Mouse (Mus musculus): ENCODE results near the gene Ing2. TPM values are rescaled to one million over a fixed set of nuclear protein-coding genes. Genes with fewer than 3 reads are reported as not detected.

Gene Ing2
- 2.3 and 2.7 TPM in 2 replicates for polyA plus RNA-seq (2012; rRNA removed)

DNA sequence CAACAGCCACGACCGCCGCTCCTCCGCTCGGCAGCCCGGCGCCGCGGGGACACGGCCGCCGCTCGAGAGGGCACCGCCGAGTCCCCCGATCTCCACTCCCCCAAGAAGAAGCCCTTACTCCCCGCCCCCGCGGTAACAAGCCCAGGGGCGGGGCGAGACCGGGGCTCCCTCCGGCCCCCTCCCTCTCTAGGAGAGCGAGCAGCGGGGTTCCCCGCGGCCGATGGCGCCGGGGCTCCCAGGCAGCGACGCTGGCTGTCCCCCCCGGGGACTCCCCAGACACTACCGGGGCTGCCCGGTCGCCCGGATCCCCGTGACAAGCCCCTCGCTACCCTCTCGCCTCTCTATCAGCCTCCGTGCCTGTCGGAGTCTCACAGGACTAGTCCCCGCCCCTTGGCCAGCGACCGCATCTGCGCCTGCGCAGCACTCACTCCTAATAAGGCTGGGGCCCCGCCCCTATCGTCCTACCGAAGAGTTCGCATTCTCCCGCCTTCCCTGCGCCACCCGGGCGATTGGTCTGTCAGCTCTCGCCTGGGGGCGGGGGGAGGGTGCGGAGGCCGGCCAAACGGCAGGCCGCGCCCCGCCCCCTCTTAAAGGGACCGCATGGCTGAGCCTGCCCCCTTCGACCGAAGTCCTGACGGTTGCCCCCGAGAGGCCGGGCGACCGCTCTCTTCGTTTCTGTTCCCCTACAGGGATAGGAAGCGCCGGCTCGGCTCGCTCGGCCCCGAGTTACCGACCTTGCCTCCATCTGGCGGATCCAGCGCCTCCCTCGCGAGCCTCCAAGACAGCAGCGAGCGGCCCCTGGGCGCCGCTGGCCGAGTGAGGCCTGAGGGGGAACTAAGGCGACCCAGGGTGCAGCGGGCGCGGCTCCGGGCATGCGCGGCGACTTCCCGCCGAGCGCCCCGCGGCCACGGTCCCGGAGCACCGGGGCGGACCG, at the start of gene Ing2:
Gene Ing2, minus strand, starts transcription at position 780 of the 934 bp plus-strand sequence.

DNA sequence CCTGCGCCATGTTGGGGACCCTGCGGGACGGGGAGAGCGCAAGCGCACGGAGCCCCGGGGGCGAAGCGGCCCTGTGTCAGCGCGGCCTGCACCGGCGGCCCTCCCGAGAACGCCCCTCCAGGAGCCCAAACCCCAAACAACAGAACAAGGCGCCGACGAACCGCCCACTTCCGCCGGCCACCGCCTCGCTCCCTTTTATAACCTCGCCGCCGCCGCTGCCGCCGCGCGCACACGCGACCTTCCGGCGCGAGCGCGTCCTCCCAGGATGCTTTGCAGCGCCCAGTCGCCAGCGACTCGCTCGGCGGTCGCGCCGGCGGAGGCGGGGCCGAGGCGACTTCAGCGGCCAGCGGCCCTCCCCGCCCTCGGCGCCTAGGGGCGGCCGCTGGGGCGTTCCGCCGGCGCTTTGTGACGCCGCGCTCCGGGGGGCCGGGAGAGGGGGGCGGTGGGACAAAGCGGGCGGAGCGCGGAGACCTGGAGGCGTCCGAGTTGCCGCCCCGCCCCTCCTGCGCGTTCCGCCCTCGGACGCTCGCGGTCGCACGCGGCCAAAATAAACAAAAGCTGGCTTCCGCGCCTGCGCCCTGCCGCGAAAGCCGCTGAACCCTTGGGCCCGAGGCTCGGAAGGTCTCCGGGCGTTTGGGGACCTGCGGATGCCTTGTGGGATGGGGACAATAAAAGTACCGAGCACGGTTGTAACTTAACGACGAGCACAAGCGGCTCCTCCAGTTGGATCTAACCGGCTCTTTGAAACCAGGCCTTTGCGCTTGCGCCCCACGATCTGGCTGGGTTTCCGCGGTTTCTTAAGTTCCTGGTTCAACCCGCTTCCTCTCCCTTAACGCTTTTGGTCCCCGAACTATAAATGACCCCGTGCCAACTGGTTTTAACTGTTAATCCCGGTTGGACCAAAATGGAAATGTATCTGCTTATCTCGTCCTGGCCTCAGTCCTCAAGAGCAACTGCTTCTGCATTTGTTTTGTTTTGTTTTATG, 38.7 kb upstream of the Ing2 start, which contains the start of gene Cdkn2aip:
Gene Cdkn2aip, minus strand, starts transcription at position 172 of the 985 bp plus-strand sequence.

Other genes starting within 250 kb of the Ing2 start
- 1.8 and 2.4 TPM in 2 replicates for gene Stox2, start 229.2 kb downstream of the Ing2 start, polyA plus RNA-seq (2012; rRNA removed)
- gene Trappc11, start 142.1 kb downstream of the Ing2 start, polyA plus RNA-seq (2012; rRNA removed): 16.6 and 22.5 TPM in 2 replicates
- gene Rwdd4a, start 141.9 kb downstream of the Ing2 start, polyA plus RNA-seq (2012; rRNA removed): 13.9 and 16.9 TPM in 2 replicates
- 22.2 and 22.8 TPM in 2 replicates for gene Cdkn2aip, start 38.4 kb upstream of the Ing2 start, polyA plus RNA-seq (2012; rRNA removed)
- gene Cldn24, start 146.6 kb upstream of the Ing2 start, polyA plus RNA-seq (2012; rRNA removed): not detected in 2 replicates
- gene Cldn22, start 148.9 kb upstream of the Ing2 start, polyA plus RNA-seq (2012; rRNA removed): 0.88 TPM in 2 replicates

Data from colon, adult 2 months (tissue).